Mouse (Mus musculus) stomach, postnatal 0 days (tissue): ENCODE measurements at regions not wholly inside any gene's neighbourhood (a gene's known extent, or its start where the extent isn't known, plus 50 kb on each side); places are given as distances from the start of the nearest gene placed in this dataset.

Experiments used
- CTCF ChIP-seq: IDR thresholded peaks from 2 replicates; pipeline ENCODE4 v1.5.1; 2016; ENCODE audit warnings: antibody characterized with exemption, low read depth, mild to moderate bottlenecking, moderate library complexity
- EP300 ChIP-seq: optimal IDR thresholded peaks from 2 replicates; pipeline ENCODE3; 2016; ENCODE audit warnings: antibody characterized with exemption

DNA sequence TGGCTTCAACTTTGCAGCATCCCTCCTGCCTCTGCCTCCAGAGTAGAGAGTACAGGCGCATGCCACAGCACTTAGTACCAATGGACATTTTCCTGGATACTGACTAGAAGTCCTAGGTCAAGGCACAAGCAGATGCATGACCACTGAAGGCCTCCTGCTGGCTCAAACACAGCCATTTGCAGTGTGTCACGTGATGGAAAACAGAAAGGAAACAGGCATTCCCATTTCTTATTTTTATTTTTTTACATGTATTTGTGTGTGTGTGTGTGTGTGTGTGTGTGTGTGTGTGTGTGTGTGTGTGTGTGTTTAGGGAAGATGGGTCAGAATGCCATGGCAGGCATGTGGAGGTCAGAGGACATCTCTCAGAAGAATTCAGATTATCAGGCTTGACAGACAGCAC, 65.6 kb downstream of the Thap12 start:
- TF ChIP-seq EP300 (no peak), CTCF (no peak)
